Mouse (Mus musculus): Measurements from ENCODE around the gene Sulf2. TPM values are rescaled to one million over a fixed set of nuclear protein-coding genes. Genes with fewer than 3 reads are reported as not detected.

The Sulf2 gene
- total RNA-seq, 2 experiments from 2014 or later, result 66.2 to 68.9 TPM

GRCm38 (mm10) chr2:166122781-166123180, 32.7 kb downstream of the Sulf2 start:
- DNase-seq (ENCODE audit: low spot score in 2 of 2), result no peak

- DNase-seq (ENCODE audit: low spot score in 2 of 2), result no peak
Observed at GRCm38 (mm10) chr2:166121681-166122355, 33.6 kb downstream of the Sulf2 start.

GRCm38 (mm10) chr2:166119992-166120391, 35.5 kb downstream of the Sulf2 start:
- DNase-seq (ENCODE audit: low spot score in 2 of 2), result no peak

- DNase-seq (ENCODE audit: low spot score in 2 of 2), result no peak
Observed at GRCm38 (mm10) chr2:166116704-166117103, 38.8 kb downstream of the Sulf2 start.

GRCm38 (mm10) chr2:166116278-166116608, 39.2 kb downstream of the Sulf2 start:
- no peak for DNase-seq (ENCODE audit: low spot score in 2 of 2)

- peak in 1 of 2 experiments; percentile 64 for DNase-seq (ENCODE audit: low spot score in 2 of 2)
Observed at GRCm38 (mm10) chr2:166115571-166116277, 39.7 kb downstream of the Sulf2 start.

- no peak for DNase-seq (ENCODE audit: low spot score in 2 of 2)
Observed at GRCm38 (mm10) chr2:166112986-166113385, 42.5 kb downstream of the Sulf2 start.

GRCm38 (mm10) chr2:166111831-166112250, 43.6 kb downstream of the Sulf2 start:
- DNase-seq (ENCODE audit: low spot score in 2 of 2), result no peak

- no peak for DNase-seq (ENCODE audit: low spot score in 2 of 2)
Observed at GRCm38 (mm10) chr2:166111238-166111637, 44.2 kb downstream of the Sulf2 start.

- DNase-seq (ENCODE audit: low spot score in 2 of 2), result no peak
Observed at GRCm38 (mm10) chr2:166110764-166111163, 44.7 kb downstream of the Sulf2 start.

- peak; percentile 81 to 88 for DNase-seq (ENCODE audit: low spot score in 2 of 2)
Observed at GRCm38 (mm10) chr2:166108326-166108725, 47.1 kb downstream of the Sulf2 start.

- DNase-seq (ENCODE audit: low spot score in 2 of 2), result no peak
Observed at GRCm38 (mm10) chr2:166107911-166108310, 47.6 kb downstream of the Sulf2 start.

- DNase-seq (ENCODE audit: low spot score in 2 of 2), result no peak
Observed at GRCm38 (mm10) chr2:166106631-166107030, 48.8 kb downstream of the Sulf2 start.

- no peak for DNase-seq (ENCODE audit: low spot score in 2 of 2)
Observed at GRCm38 (mm10) chr2:166105911-166106310, 49.6 kb downstream of the Sulf2 start.

- no peak for DNase-seq (ENCODE audit: low spot score in 2 of 2)
Observed at GRCm38 (mm10) chr2:166102893-166103292, 52.6 kb downstream of the Sulf2 start.

GRCm38 (mm10) chr2:166100309-166101262, 54.9 kb downstream of the Sulf2 start:
- no peak for DNase-seq (ENCODE audit: low spot score in 2 of 2)

- DNase-seq (ENCODE audit: low spot score in 2 of 2), result no peak
Observed at GRCm38 (mm10) chr2:166098292-166098933, 57.0 kb downstream of the Sulf2 start.

- DNase-seq (ENCODE audit: low spot score in 2 of 2), result no peak
Observed at GRCm38 (mm10) chr2:166097443-166098291, 57.8 kb downstream of the Sulf2 start.

GRCm38 (mm10) chr2:166096834-166097233, 58.6 kb downstream of the Sulf2 start:
- DNase-seq (ENCODE audit: low spot score in 2 of 2), result no peak

- DNase-seq (ENCODE audit: low spot score in 2 of 2), result no peak
Observed at GRCm38 (mm10) chr2:166096300-166096699, 59.2 kb downstream of the Sulf2 start.
